Mouse (Mus musculus): ENCODE data around the gene 2410015M20Rik. TPM values are rescaled to one million over a fixed set of nuclear protein-coding genes. Genes with fewer than 3 reads are reported as not detected.
A peak's percentile ranks its signal among the peaks of the same experiment; 100 is the strongest.
"Not testable (repeated sequence)": the region's sequence is repeated elsewhere in the genome, so short reads cannot be mapped to it uniquely, and the experiment has no call there.

2410015M20Rik gene
- total RNA-seq, 4 experiments from 2014 or later, result 147 to 180 (median 158) TPM

GRCm38 (mm10) chr17:56613893-56614292, 4.3 kb upstream of the 2410015M20Rik start:
- peak in 1 of 2 experiments; percentile 42 for DNase-seq (ENCODE audit: low spot score in 2 of 2)

GRCm38 (mm10) chr17:56613236-56613844, 3.8 kb upstream of the 2410015M20Rik start, which contains the start of gene Rpl36:
TSS of gene Rpl36 (plus strand) at chr17:56613416.
- DNase-seq (ENCODE audit: low spot score in 2 of 2), result peak; percentile 92 to 95

- not testable (repeated sequence) for DNase-seq (ENCODE audit: low spot score in 2 of 2)
Measured at GRCm38 (mm10) chr17:56612565-56612939, 3.0 kb upstream of the 2410015M20Rik start.

- DNase-seq (ENCODE audit: low spot score in 2 of 2), result peak in 1 of 2 experiments; percentile 46
Measured at GRCm38 (mm10) chr17:56611861-56612564, 2.4 kb upstream of the 2410015M20Rik start.

GRCm38 (mm10) chr17:56611323-56611722, 1.8 kb upstream of the 2410015M20Rik start:
- no peak for DNase-seq (ENCODE audit: low spot score in 2 of 2)

GRCm38 (mm10) chr17:56608699-56609098, 872 bp downstream of the 2410015M20Rik start:
- DNase-seq (ENCODE audit: low spot score in 2 of 2), result no peak

GRCm38 (mm10) chr17:56607521-56608062, 2.0 kb downstream of the 2410015M20Rik start:
- no peak for DNase-seq (ENCODE audit: low spot score in 2 of 2)

GRCm38 (mm10) chr17:56605431-56605830, 4.1 kb downstream of the 2410015M20Rik start:
- DNase-seq (ENCODE audit: low spot score in 2 of 2), result no peak

GRCm38 (mm10) chr17:56604422-56604821, 5.1 kb downstream of the 2410015M20Rik start:
- no peak for DNase-seq (ENCODE audit: low spot score in 2 of 2)

GRCm38 (mm10) chr17:56604070-56604380, 5.5 kb downstream of the 2410015M20Rik start:
- DNase-seq (ENCODE audit: low spot score in 2 of 2), result no peak

GRCm38 (mm10) chr17:56603186-56604069, 6.1 kb downstream of the 2410015M20Rik start:
- DNase-seq (ENCODE audit: low spot score in 2 of 2), result no peak

- DNase-seq (ENCODE audit: low spot score in 2 of 2), result no peak
Measured at GRCm38 (mm10) chr17:56593527-56594271, 15.9 kb downstream of the 2410015M20Rik start.

- no peak for DNase-seq (ENCODE audit: low spot score in 2 of 2)
Measured at GRCm38 (mm10) chr17:56592553-56592952, 17.0 kb downstream of the 2410015M20Rik start.

- no peak for DNase-seq (ENCODE audit: low spot score in 2 of 2)
Measured at GRCm38 (mm10) chr17:56588921-56589320, 20.6 kb downstream of the 2410015M20Rik start.

GRCm38 (mm10) chr17:56587773-56588172, 21.8 kb downstream of the 2410015M20Rik start:
- no peak for DNase-seq (ENCODE audit: low spot score in 2 of 2)

- no peak for DNase-seq (ENCODE audit: low spot score in 2 of 2)
Measured at GRCm38 (mm10) chr17:56585171-56585821, 24.3 kb downstream of the 2410015M20Rik start.

GRCm38 (mm10) chr17:56584257-56585130, 25.1 kb downstream of the 2410015M20Rik start, which contains the start of the genes Safb2 and Safb:
TSS of gene Safb2 (minus strand) at chr17:56584585.
TSS of gene Safb (plus strand) at chr17:56584825.
- DNase-seq (ENCODE audit: low spot score in 2 of 2), result peak; percentile 97 to 99

GRCm38 (mm10) chr17:56583611-56584256, 25.8 kb downstream of the 2410015M20Rik start:
- DNase-seq (ENCODE audit: low spot score in 2 of 2), result peak in 1 of 2 experiments; percentile 31

- no peak for DNase-seq (ENCODE audit: low spot score in 2 of 2)
Measured at GRCm38 (mm10) chr17:56583071-56583470, 26.5 kb downstream of the 2410015M20Rik start.
